Mouse (Mus musculus): ENCODE measurements around the gene Drosha. TPM values are rescaled to one million over a fixed set of nuclear protein-coding genes. Genes with fewer than 3 reads are reported as not detected.

The Drosha gene
- polyA plus RNA-seq, 1 experiment from 2014 or later: 24.3 TPM

DNA sequence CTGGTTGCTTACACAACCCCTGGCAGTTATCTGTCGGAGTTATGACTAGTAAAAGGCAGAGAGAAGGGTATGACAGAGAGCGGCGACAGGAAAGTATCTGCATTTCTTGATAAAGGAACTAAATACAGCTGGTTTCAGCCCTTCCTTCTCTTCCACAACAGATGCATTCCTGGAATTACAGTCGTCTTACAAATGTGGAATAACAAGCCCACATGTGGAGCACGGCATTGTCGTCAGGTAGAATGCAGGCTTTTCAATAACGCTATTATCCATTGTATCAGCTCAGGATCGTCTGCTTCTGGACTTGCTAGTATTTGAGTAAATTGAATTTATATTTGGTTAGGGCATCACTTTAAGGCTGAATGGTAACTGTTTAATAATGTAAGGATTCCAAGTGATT is 144.2 kb downstream of the Drosha start:
- Histone ChIP-seq H3K27me3 (replicated peaks) (no peaks in the 10 kb centered on the region), H3K9me3 (replicated peaks) (no peaks in the 10 kb centered on the region), H3K4me2 (no peak overlapping the region), H3K27ac (no peak overlapping the region), H3K4me1 (no peaks in the 10 kb centered on the region), H3K4me3 (no peak overlapping the region), H3K36me3 (no peaks in the 10 kb centered on the region), H3K9ac (no peak overlapping the region)
- WGBS (ENCODE audit: insufficient replicate concordance): 72% methylated on average over 8 of the region's 8 CpGs
- ATAC-seq: no peak

DNA sequence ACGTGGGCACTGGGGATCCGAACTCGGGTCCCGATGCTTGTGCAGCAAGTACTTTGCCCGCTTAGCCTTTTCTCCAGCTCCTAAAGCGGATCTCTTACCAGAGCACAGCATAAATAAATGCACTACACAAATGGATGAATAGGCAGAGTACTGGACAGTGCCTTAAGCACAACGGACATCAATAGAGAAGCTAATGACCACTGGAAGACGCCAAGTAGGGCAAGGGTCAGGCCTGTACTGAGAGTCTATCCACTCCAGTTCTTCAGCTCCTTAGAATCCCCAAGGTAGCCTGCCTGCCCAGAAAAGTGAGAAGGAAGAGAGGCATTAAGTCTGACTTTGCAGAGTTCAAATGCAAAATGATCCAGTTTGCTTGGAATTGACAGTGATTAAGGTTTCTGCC is 147.8 kb downstream of the Drosha start:
- Histone ChIP-seq H3K4me2 (no peak overlapping the region), H3K36me3 (no peaks in the 10 kb centered on the region), H3K9me3 (replicated peaks) (no peaks in the 10 kb centered on the region), H3K4me1 (no peaks in the 10 kb centered on the region), H3K27me3 (replicated peaks) (no peaks in the 10 kb centered on the region), H3K9ac (no peak overlapping the region), H3K27ac (no peak overlapping the region), H3K4me3 (no peak overlapping the region)
- 82% methylated on average over 8 of the region's 8 CpGs for WGBS (ENCODE audit: insufficient replicate concordance)
- no peak for ATAC-seq

Small RNA genes lying within 50 kb of the gene (microRNA-seq; reads per million reads assigned to microRNA genes)
- not detected for gene Gm47288

Other genes with a start within 250 kb of the Drosha start
- gene Pdzd2, start 84.9 kb upstream of the Drosha start, polyA plus RNA-seq (2016; fragmentation: Nextera tagmentation; extraction: Ambion mirVana): 4.8 and 4.9 TPM in 2 replicates
- 48.6 and 52.0 TPM in 2 replicates for gene 6030458C11Rik, start 166 bp upstream of the Drosha start, polyA plus RNA-seq (2016; fragmentation: Nextera tagmentation; extraction: Ambion mirVana)

Measured in liver, embryonic 12.5 days (tissue).